Mouse (Mus musculus) hindbrain, embryonic 10.5 days (tissue): ENCODE measurements around the gene Foxp1. TPM values are rescaled to one million over a fixed set of nuclear protein-coding genes. Genes with fewer than 3 reads are reported as not detected.

Experiments used
- DNase-seq: peaks from one replicate; pipeline ENCODE4 v3.0.0-alpha.2; 2017; ENCODE audit warnings: low spot score
- H3K27ac ChIP-seq: fragments of 300-500 bp; sonication (generic); 2 replicates; pipeline ENCODE4 v1.5.1; 2016; ENCODE audit warnings: mild to moderate bottlenecking, moderate library complexity
- H3K27me3 ChIP-seq: fragments of 300-500 bp; sonication (generic); 2 replicates; pipeline ENCODE4 v1.6.1; 2016; ENCODE audit warnings: mild to moderate bottlenecking; ENCODE audit not compliant: poor library complexity, insufficient read depth, severe bottlenecking
- H3K36me3 ChIP-seq: fragments of 300-500 bp; sonication (generic); 2 replicates; pipeline ENCODE4 v1.6.1; 2016; ENCODE audit warnings: mild to moderate bottlenecking, moderate library complexity
- H3K4me1 ChIP-seq: fragments of 300-500 bp; sonication (generic); replicated peaks from 2 replicates; pipeline ENCODE4 v1.6.1; 2016; ENCODE audit warnings: mild to moderate bottlenecking
- H3K4me3 ChIP-seq: fragments of 300-500 bp; sonication (generic); 2 replicates; pipeline ENCODE4 v1.5.1; 2016; ENCODE audit warnings: mild to moderate bottlenecking, moderate library complexity
- H3K9me3 ChIP-seq: fragments of 300-500 bp; sonication (generic); 2 replicates; pipeline ENCODE4 v1.6.1; 2016; ENCODE audit warnings: mild to moderate bottlenecking, moderate library complexity
- WGBS: fragments of 180-500 bp; shearing (Covaris S2); methylation state at CpG from one replicate; pipeline ENCODE4 v1.1.7; 2016; 5-methylcytosine and 5-hydroxymethylcytosine counted together
- polyA plus RNA-seq: library from polyadenylated mRNA; unstranded; fragments of >200 nt; fragmentation: Nextera tagmentation; extraction: Ambion mirVana; gene quantifications from 2 replicates; pipeline ENCODE4 v1.2.1, GENCODE M21; 2016

The Foxp1 gene
- 64.3 and 67.1 TPM in 2 replicates for polyA plus RNA-seq

GRCm38 (mm10) chr6:99522359-99523108, at the start of gene Foxp1:
Gene Foxp1, minus strand, starts transcription at chr6:99522721.
- peaks cover 31% of the 10 kb centered on the region for H3K4me1 ChIP-seq

DNA sequence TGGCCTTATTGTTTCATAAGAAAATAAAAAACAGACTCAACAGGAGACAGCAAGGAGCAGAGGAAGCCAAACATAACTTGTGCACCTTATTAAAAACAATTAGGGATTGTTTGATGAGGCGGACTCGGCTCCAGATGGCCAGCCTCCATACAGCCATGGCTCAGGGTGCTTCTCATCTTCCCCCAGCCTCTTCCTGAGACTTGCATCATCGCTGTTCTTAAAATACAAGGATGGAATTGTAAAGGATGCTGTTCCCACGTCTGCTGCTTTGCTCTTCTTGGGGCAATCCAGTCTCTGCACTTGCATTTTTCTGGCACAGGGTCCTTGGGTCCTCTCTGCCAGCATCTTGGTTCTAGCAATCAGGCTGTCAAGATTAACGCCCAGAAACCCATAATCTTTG, 49.5 kb upstream of the Foxp1 start:
- no peak overlapping the region for H3K4me3 ChIP-seq
- no peaks in the 10 kb centered on the region for H3K36me3 ChIP-seq
- H3K9me3 ChIP-seq, result no peaks in the 10 kb centered on the region
- no peaks in the 10 kb centered on the region; the same call in 1 of the 2 replicates for H3K4me1 ChIP-seq
- no peak overlapping the region for H3K27ac ChIP-seq
- WGBS, result 77% methylated on average over 5 of the region's 5 CpGs
- H3K27me3 ChIP-seq, result no peaks in the 10 kb centered on the region
- DNase-seq, result no peak

More at GRCm38 (mm10) chr6:99522359-99523108, at the start of gene Foxp1:
- under 1% methylated on average over 72 of the region's 72 CpGs for WGBS
- DNase-seq, result peak; percentile 87
- Histone ChIP-seq H3K9me3 (peaks cover 7% of the 10 kb centered on the region), H3K27me3 (no peaks in the 10 kb centered on the region), H3K4me3 (peak within 1 kb of the TSS; percentile 70), H3K27ac (peak within 1 kb of the TSS; percentile 99), H3K36me3 (peaks cover 11% of the 10 kb centered on the region)

GRCm38 (mm10) chr6:99566921-99567320, 44.4 kb upstream of the Foxp1 start:
- H3K4me1 ChIP-seq, result no peaks in the 10 kb centered on the region; the same call in 1 of the 2 replicates
- H3K36me3 ChIP-seq, result no peaks in the 10 kb centered on the region
- H3K4me3 ChIP-seq, result no peak overlapping the region
- WGBS, result 71% methylated on average over 8 of the region's 8 CpGs
- H3K9me3 ChIP-seq, result no peaks in the 10 kb centered on the region
- H3K27ac ChIP-seq, result no peak overlapping the region
- no peaks in the 10 kb centered on the region for H3K27me3 ChIP-seq
- no peak for DNase-seq

- no peak for DNase-seq
- 81% methylated on average over 3 of the region's 3 CpGs for WGBS
- Histone ChIP-seq H3K9me3 (no peaks in the 10 kb centered on the region), H3K4me1 (no peaks in the 10 kb centered on the region; the same call in 1 of the 2 replicates), H3K27ac (no peak overlapping the region), H3K4me3 (no peak overlapping the region), H3K27me3 (no peaks in the 10 kb centered on the region), H3K36me3 (no peaks in the 10 kb centered on the region)
Observed at GRCm38 (mm10) chr6:99564766-99565165, 42.2 kb upstream of the Foxp1 start.

- H3K27ac ChIP-seq, result no peak overlapping the region
- 89% methylated on average over 5 of the region's 5 CpGs for WGBS
- no peaks in the 10 kb centered on the region for H3K4me1 ChIP-seq
- H3K9me3 ChIP-seq, result no peaks in the 10 kb centered on the region
- H3K27me3 ChIP-seq, result no peaks in the 10 kb centered on the region
- no peaks in the 10 kb centered on the region for H3K36me3 ChIP-seq
- H3K4me3 ChIP-seq, result no peak overlapping the region
- no peak for DNase-seq
Observed at GRCm38 (mm10) chr6:99556950-99557349, 34.4 kb upstream of the Foxp1 start.

DNA sequence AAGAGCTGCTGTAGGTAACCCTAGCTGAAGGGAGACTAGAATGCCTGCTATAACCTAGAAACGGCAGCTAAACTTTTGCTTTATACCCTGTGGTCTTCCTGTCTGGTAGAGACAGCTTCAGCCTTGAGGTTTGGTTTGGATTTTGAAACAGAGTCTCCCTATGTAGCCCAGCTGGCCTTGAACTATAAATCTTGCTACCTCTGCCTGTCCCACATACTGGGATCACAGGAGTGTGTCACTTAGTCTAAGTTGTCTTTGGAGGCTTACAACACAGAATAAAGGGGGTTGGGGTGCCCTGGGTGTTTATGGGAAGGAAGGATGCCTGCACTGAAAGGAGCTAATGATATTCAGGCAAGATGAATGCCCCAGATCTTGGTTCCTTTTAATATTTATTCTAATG, 30.3 kb upstream of the Foxp1 start:
- Histone ChIP-seq H3K4me3 (no peak overlapping the region), H3K36me3 (no peaks in the 10 kb centered on the region), H3K27ac (no peak overlapping the region), H3K27me3 (no peaks in the 10 kb centered on the region), H3K9me3 (peaks cover 3% of the 10 kb centered on the region; the same call in 1 of the 2 replicates), H3K4me1 (no peaks in the 10 kb centered on the region)
- 73% methylated on average over 1 of the region's 1 CpGs for WGBS
- DNase-seq, result no peak

DNA sequence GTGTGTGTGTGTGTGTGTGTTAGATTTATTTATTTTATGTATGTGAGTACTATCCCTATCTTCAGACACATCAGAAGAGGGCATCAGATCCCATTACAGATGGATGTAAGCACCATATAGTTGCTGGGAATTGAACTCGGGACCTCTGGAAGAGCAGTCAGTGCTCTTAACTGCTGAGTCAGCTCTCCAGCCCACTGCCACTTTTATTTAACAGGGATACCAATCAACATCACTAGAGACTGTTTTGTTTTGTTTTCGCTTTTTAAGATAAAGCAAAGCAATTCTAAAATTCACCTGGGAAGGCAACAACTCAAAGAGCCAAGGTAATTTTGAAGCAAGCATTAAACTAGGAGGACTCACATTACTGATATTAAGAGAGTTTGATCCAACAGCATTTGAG, 23.9 kb upstream of the Foxp1 start:
- peaks cover 3% of the 10 kb centered on the region; the same call in 1 of the 2 replicates for H3K9me3 ChIP-seq
- peaks cover 2% of the 10 kb centered on the region; the same call in 1 of the 2 replicates for H3K4me1 ChIP-seq
- 90% methylated on average over 2 of the region's 2 CpGs for WGBS
- no peaks in the 10 kb centered on the region for H3K27me3 ChIP-seq
- H3K27ac ChIP-seq, result no peak overlapping the region
- no peaks in the 10 kb centered on the region for H3K36me3 ChIP-seq
- DNase-seq, result no peak
- H3K4me3 ChIP-seq, result no peak overlapping the region

GRCm38 (mm10) chr6:99545437-99545836, 22.9 kb upstream of the Foxp1 start:
- Histone ChIP-seq H3K27ac (no peak overlapping the region), H3K9me3 (peaks cover 3% of the 10 kb centered on the region; the same call in 1 of the 2 replicates), H3K4me1 (peaks cover 2% of the 10 kb centered on the region; the same call in 1 of the 2 replicates), H3K27me3 (no peaks in the 10 kb centered on the region), H3K4me3 (no peak overlapping the region), H3K36me3 (no peaks in the 10 kb centered on the region)
- 76% methylated on average over 6 of the region's 6 CpGs for WGBS
- no peak for DNase-seq

GRCm38 (mm10) chr6:99541105-99541504, 18.6 kb upstream of the Foxp1 start:
- H3K27ac ChIP-seq, result no peak overlapping the region
- WGBS, result 40% methylated on average over 3 of the region's 3 CpGs
- no peaks in the 10 kb centered on the region for H3K36me3 ChIP-seq
- peaks cover 2% of the 10 kb centered on the region; the same call in 1 of the 2 replicates for H3K4me1 ChIP-seq
- no peak for DNase-seq
- H3K9me3 ChIP-seq, result no peaks in the 10 kb centered on the region
- H3K27me3 ChIP-seq, result no peaks in the 10 kb centered on the region
- H3K4me3 ChIP-seq, result no peak overlapping the region

- H3K27me3 ChIP-seq, result no peaks in the 10 kb centered on the region
- 72% methylated on average over 6 of the region's 6 CpGs for WGBS
Observed at GRCm38 (mm10) chr6:99540653-99541052, 18.1 kb upstream of the Foxp1 start.

GRCm38 (mm10) chr6:99540146-99540545, 17.6 kb upstream of the Foxp1 start:
- Histone ChIP-seq H3K9me3 (no peaks in the 10 kb centered on the region), H3K4me1 (peaks cover 2% of the 10 kb centered on the region; the same call in 1 of the 2 replicates), H3K27ac (no peak overlapping the region), H3K4me3 (no peak overlapping the region), H3K27me3 (no peaks in the 10 kb centered on the region), H3K36me3 (no peaks in the 10 kb centered on the region)
- DNase-seq, result no peak
- 86% methylated on average over 5 of the region's 5 CpGs for WGBS

More at GRCm38 (mm10) chr6:99540653-99541052, 18.1 kb upstream of the Foxp1 start:
- peaks cover 2% of the 10 kb centered on the region; the same call in 1 of the 2 replicates for H3K4me1 ChIP-seq
- DNase-seq, result no peak
- H3K4me3 ChIP-seq, result no peak overlapping the region
- no peak overlapping the region for H3K27ac ChIP-seq
- no peaks in the 10 kb centered on the region for H3K36me3 ChIP-seq
- H3K9me3 ChIP-seq, result no peaks in the 10 kb centered on the region

DNA sequence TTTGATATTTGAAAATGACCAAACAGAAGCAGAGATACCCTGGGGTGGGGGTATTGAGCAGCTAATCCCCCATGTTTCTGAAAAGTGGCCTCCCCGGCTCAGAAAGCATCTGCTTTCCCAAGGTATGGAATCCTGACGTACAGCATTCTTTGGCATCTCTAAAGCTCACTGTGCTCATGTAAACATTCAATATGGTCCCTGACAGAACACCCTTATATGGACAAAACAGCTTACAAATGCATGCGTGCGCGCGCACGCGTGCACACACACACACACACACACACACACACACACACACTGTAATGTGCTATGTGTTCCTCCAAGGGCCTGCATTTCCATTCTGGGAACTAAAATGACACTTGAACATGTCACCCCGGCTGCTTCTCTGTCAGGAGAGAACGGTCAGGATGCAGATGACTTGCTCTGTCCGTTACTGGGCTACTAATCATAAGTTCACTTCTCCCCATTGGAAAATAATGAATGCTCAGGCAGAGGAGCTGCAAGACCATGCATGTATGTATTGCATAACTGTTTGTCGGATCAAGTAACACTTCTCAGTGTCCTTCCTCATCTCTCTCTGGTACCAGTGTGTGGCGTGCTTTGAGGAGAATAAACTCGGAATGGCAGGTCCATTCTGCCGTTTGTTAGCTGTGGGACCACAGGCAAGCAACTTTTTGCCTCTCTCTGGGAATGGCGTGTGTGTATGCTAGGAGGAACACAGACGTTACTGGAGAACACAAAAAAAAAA, 15.8 kb upstream of the Foxp1 start:
- Histone ChIP-seq H3K9me3 (no peaks in the 10 kb centered on the region), H3K4me3 (no peak overlapping the region), H3K27ac (no peak overlapping the region), H3K36me3 (no peaks in the 10 kb centered on the region), H3K4me1 (peaks cover 2% of the 10 kb centered on the region; the same call in 1 of the 2 replicates), H3K27me3 (no peaks in the 10 kb centered on the region)
- WGBS, result 85% methylated on average over 17 of the region's 17 CpGs
- DNase-seq, result no peak
